Mouse (Mus musculus) CH12.LX (cell line): Measurements from ENCODE around the gene St7l. TPM values are rescaled to one million over a fixed set of nuclear protein-coding genes. Genes with fewer than 3 reads are reported as not detected.

Experiments
- DNase-seq: peaks from one replicate; pipeline ENCODE4 v3.0.0-alpha.2; 2013; ENCODE audit errors: extremely low read depth
- H3K27ac ChIP-seq: 2 replicates; pipeline ENCODE4 v1.5.1; 2012; ENCODE audit warnings: low read depth, mild to moderate bottlenecking, control low read depth, moderate library complexity; ENCODE audit not compliant: insufficient read depth
- H3K27me3 ChIP-seq: replicated peaks from 2 replicates; pipeline ENCODE3; 2012; ENCODE audit warnings: inconsistent platforms
- H3K36me3 ChIP-seq, 2 experiments: replicated peaks in 1 of 2; 2 replicates each; pipeline versions ENCODE3 to v1.6.1; 2012; ENCODE audit warnings: inconsistent platforms in 1 of 2, low read length in 1 of 2, mild to moderate bottlenecking in 1 of 2, mixed read lengths in 1 of 2, moderate library complexity in 1 of 2; ENCODE audit not compliant: control insufficient read depth in 1 of 2, insufficient read depth in 1 of 2
- H3K4me1 ChIP-seq, 2 experiments: 2 replicates each; pipeline ENCODE4 v1.6.1; 2012; ENCODE audit warnings: inconsistent platforms in 1 of 2, moderate library complexity in 1 of 2; ENCODE audit not compliant: insufficient read depth in 2 of 2, control insufficient read depth in 1 of 2
- H3K4me2 ChIP-seq: 2 replicates; pipeline ENCODE4 v1.6.1; 2012; ENCODE audit warnings: low read depth, mild to moderate bottlenecking, control low read depth; ENCODE audit not compliant: poor library complexity, insufficient read depth, severe bottlenecking
- H3K4me3 ChIP-seq, 3 experiments: fragments of 150-350 bp in 1 of 3; sonication (generic) in 1 of 3; replicated peaks in 1 of 3; 2 replicates each; pipeline versions ENCODE3 to v1.5.1; 2011 to 2012; ENCODE audit warnings: low read depth in 2 of 3, low read length in 2 of 3, mild to moderate bottlenecking in 2 of 3, moderate library complexity in 2 of 3, control low read depth in 1 of 3, improper control_type of control experiment in 1 of 3, inconsistent platforms in 1 of 3, mixed read lengths in 1 of 3; ENCODE audit not compliant: poor library complexity in 1 of 3
- H3K79me2 ChIP-seq: replicated peaks from 2 replicates; pipeline ENCODE4 v1.6.1; 2012; ENCODE audit warnings: mild to moderate bottlenecking, moderate library complexity; ENCODE audit not compliant: control insufficient read depth, poor library complexity, insufficient read depth, severe bottlenecking; ENCODE audit errors: extremely low read depth
- H3K9ac ChIP-seq: 2 replicates; pipeline ENCODE4 v1.6.1; 2012; ENCODE audit warnings: low read depth, mild to moderate bottlenecking, control low read depth, moderate library complexity; ENCODE audit not compliant: insufficient read depth
- H3K9me3 ChIP-seq: replicated peaks from 2 replicates; pipeline ENCODE3; 2012; ENCODE audit warnings: low read length, inconsistent platforms, mixed read lengths
- BHLHE40 ChIP-seq: IDR thresholded peaks from 2 replicates; pipeline ENCODE4 v1.6.1; 2011; ENCODE audit warnings: mild to moderate bottlenecking, low read depth, low read length, improper control_type of control experiment
- CHD1 ChIP-seq: IDR thresholded peaks from 2 replicates; pipeline ENCODE4 v1.6.1; 2012; ENCODE audit warnings: low read depth, low read length, improper control_type of control experiment, inconsistent platforms
- CHD2 ChIP-seq: IDR thresholded peaks from 2 replicates; pipeline ENCODE4 v1.6.1; 2011; ENCODE audit warnings: low read length, improper control_type of control experiment
- CTCF ChIP-seq, 2 experiments: IDR thresholded peaks in 1 of 2; conservative IDR thresholded peaks in 1 of 2; 2 replicates each; pipeline ENCODE4 v1.5.1; 2011 to 2012; ENCODE audit warnings: low read depth in 2 of 2, low read length in 2 of 2, improper control_type of control experiment in 1 of 2, inconsistent platforms in 1 of 2, mild to moderate bottlenecking in 1 of 2, moderate library complexity in 1 of 2
- E2F4 ChIP-seq: IDR thresholded peaks from 2 replicates; pipeline ENCODE4 v1.6.1; 2011; ENCODE audit warnings: low read depth, low read length, improper control_type of control experiment; ENCODE audit not compliant: insufficient replicate concordance
- EP300 ChIP-seq: IDR thresholded peaks from 2 replicates; pipeline ENCODE4 v1.6.1; 2011; ENCODE audit warnings: low read length, improper control_type of control experiment
- ETS1 ChIP-seq: conservative IDR thresholded peaks from 2 replicates; pipeline ENCODE4 v1.6.1; 2012; ENCODE audit warnings: low read depth, mild to moderate bottlenecking, inconsistent platforms, low read length, improper control_type of control experiment, moderate library complexity
- GABPA ChIP-seq: IDR thresholded peaks from 2 replicates; pipeline ENCODE4 v1.6.1; 2012; ENCODE audit warnings: low read depth, low read length, improper control_type of control experiment, inconsistent platforms; ENCODE audit not compliant: insufficient replicate concordance
- JUND ChIP-seq: conservative IDR thresholded peaks from 2 replicates; pipeline ENCODE4 v1.6.1; 2011; ENCODE audit warnings: low read depth, low read length, improper control_type of control experiment
- KAT2A ChIP-seq: IDR thresholded peaks from 2 replicates; pipeline ENCODE4 v1.6.1; 2012; ENCODE audit warnings: low read length, improper control_type of control experiment, inconsistent platforms; ENCODE audit not compliant: insufficient replicate concordance
- MAZ ChIP-seq: IDR thresholded peaks from 2 replicates; pipeline ENCODE4 v1.6.1; 2012; ENCODE audit warnings: low read depth, mild to moderate bottlenecking, inconsistent platforms, low read length, improper control_type of control experiment, moderate library complexity
- MEF2A ChIP-seq: IDR thresholded peaks from 2 replicates; pipeline ENCODE4 v1.6.1; 2014; ENCODE audit warnings: low read depth, mild to moderate bottlenecking, inconsistent platforms, low read length, improper control_type of control experiment, borderline replicate concordance
- MXI1 ChIP-seq: IDR thresholded peaks from 2 replicates; pipeline ENCODE4 v1.6.1; 2011; ENCODE audit warnings: mild to moderate bottlenecking, low read depth, low read length, improper control_type of control experiment
- MYC ChIP-seq: IDR thresholded peaks from 2 replicates; pipeline ENCODE4 v1.6.1; 2011; ENCODE audit warnings: low read depth, mild to moderate bottlenecking, improper control_type of control experiment, low read length
- NRF1 ChIP-seq: IDR thresholded peaks from 2 replicates; pipeline ENCODE4 v1.6.1; 2014; ENCODE audit warnings: low read depth, mild to moderate bottlenecking, inconsistent platforms, low read length, improper control_type of control experiment, moderate library complexity
- PAX5 ChIP-seq: IDR thresholded peaks from 2 replicates; pipeline ENCODE4 v1.6.1; 2012; ENCODE audit warnings: low read length, inconsistent platforms, mixed read lengths
- RAD21 ChIP-seq: IDR thresholded peaks from 2 replicates; pipeline ENCODE4 v1.6.1; 2011; ENCODE audit warnings: low read depth, mild to moderate bottlenecking, low read length, improper control_type of control experiment, moderate library complexity
- RCOR1 ChIP-seq: conservative IDR thresholded peaks from 2 replicates; pipeline ENCODE4 v1.6.1; 2012; ENCODE audit warnings: low read depth, mild to moderate bottlenecking, inconsistent platforms, low read length, improper control_type of control experiment
- SIN3A ChIP-seq: IDR thresholded peaks from 2 replicates; pipeline ENCODE4 v1.6.1; 2012; ENCODE audit warnings: low read length, improper control_type of control experiment, inconsistent platforms
- SMC3 ChIP-seq: IDR thresholded peaks from 2 replicates; pipeline ENCODE4 v1.6.1; 2011; ENCODE audit warnings: low read depth, low read length, improper control_type of control experiment
- TBP ChIP-seq: conservative IDR thresholded peaks from 2 replicates; pipeline ENCODE4 v1.6.1; 2011; ENCODE audit warnings: low read depth, low read length, improper control_type of control experiment
- TCF12 ChIP-seq: IDR thresholded peaks from 2 replicates; pipeline ENCODE4 v1.6.1; 2014; ENCODE audit warnings: low read depth, mild to moderate bottlenecking, inconsistent platforms, low read length, improper control_type of control experiment
- USF1 ChIP-seq: IDR thresholded peaks from 2 replicates; pipeline ENCODE4 v1.6.1; 2014; ENCODE audit warnings: low read depth, mild to moderate bottlenecking, inconsistent platforms, low read length, improper control_type of control experiment
- ZC3H11A ChIP-seq: IDR thresholded peaks from 2 replicates; pipeline ENCODE4 v1.6.1; 2012; ENCODE audit warnings: low read depth, mild to moderate bottlenecking, inconsistent platforms, low read length, improper control_type of control experiment
- dilution Hi-C: fragments of 300-500 bp; cut with MboI; formaldehyde crosslinking; loops from 2 replicates; pipeline ENCODE4 v1.14.3; 2020; ENCODE audit warnings: low sequenced_read_pairs; ENCODE audit not compliant: extremely low pct_unique_long_range_greater_than_20kb, extremely low pct_ligation_motif_present
- in situ Hi-C: fragments of 300-500 bp; cut with MboI; formaldehyde crosslinking; loops from 3 replicates; pipeline ENCODE4 v1.14.3; 2019; ENCODE audit warnings: low sequenced_read_pairs, low pct_ligation_motif_present, low pct_unique_long_range_greater_than_20kb, mixed read lengths
- polyA plus RNA-seq: library from polyadenylated mRNA; unstranded; fragments of >175 nt; gene quantifications from 2 replicates; pipeline ENCODE4 v1.2.1, GENCODE M21; 2012; ENCODE audit warnings: low read depth; ENCODE audit not compliant: insufficient read length
- total RNA-seq, 2 experiments: library from RNA; depleted of rRNA; stranded (reverse); fragments of 300-350 nt in 1 of 2; fragments of >200 nt in 1 of 2; gene quantifications; 2 replicates each; pipeline ENCODE4 v1.2.3; 2012 to 2014

The St7l gene
- total and polyA plus RNA-seq, 3 experiments = 8.1 to 14.1 (median 10.4) TPM

DNA sequence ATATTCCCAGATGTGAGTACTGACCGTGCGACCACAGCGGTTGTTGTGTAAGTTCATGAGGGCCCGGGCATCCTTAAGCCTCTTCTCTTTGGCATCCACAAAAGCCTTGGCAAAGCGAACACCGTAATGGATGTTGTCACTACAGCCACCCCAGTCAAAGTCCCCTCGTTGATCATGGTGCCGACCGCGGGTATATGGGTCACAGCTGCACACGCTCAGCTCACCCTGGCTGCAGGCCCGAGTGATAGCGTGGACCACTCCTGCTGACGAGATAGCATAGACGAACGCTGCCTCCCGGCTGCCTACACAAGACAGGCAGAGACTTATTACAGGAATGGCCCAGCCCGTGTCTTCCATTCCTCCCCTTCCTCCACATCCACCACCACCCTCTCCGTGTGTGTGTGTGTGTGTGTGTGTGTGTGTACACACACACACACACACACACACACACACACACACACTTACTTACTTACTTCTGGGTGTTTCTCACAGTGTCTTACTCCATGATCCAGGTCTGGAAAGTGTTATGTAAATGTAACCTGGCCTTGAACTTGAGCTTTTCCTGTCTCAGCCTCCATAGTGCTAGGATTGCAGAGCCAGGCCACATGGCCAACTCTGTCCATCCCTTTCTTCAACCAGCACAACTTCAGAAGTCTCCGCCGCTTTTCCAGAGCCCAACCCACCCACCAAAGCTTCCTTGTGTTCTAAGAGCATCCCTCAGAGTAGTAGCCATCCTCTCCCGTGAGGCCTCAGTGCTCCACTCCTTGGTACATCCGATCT, 89.3 kb downstream of the St7l start:
- no peak overlapping the region for H3K9ac ChIP-seq
- no peak overlapping the region for H3K27ac ChIP-seq
- H3K27me3 ChIP-seq = no peaks in the 10 kb centered on the region
- TF ChIP-seq KAT2A (no peak), GABPA (no peak), MYC (no peak), USF1 (no peak), ZC3H11A (no peak), CHD2 (no peak), TCF12 (no peak)
- no peak for DNase-seq
- H3K9me3 ChIP-seq = no peaks in the 10 kb centered on the region
- H3K4me1 ChIP-seq = peaks cover 0 to 6% of the 10 kb centered on the region in 2 experiments; a peak in 2 of 4 replicates
- in situ Hi-C loops (loop anchor here (5.0 kb wide), 1 partner anchor 81 kb away; no protein-coding TSS in a partner anchor), dilution Hi-C loops (no loop called here)
- no peak overlapping the region for H3K4me3 ChIP-seq
- H3K79me2 ChIP-seq = no peaks in the 10 kb centered on the region
- H3K36me3 ChIP-seq = peaks cover 8 to 19% of the 10 kb centered on the region in 2 experiments
- H3K4me2 ChIP-seq = no peak overlapping the region

DNA sequence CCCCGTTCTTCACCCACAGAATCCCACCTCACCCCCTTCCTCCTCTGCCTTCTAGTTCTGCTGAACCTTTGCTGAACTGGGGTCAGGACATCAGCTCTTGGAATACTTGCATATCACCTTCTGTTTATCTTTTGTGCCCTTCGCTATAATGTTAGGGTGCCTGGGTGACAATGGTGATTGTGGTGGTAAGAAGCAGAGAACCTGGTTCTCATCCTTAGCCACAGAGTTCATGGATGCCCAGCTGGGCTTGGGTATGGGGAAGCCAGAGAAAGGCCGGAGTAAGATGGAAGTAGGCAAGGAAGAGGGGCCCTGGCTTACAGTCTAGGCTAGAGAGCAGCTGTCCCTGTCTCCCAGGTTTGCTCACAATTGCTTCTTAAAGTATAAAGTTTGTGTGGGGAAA, 90.3 kb downstream of the St7l start:
- dilution Hi-C loops = no loop called here
- H3K9ac ChIP-seq = no peak overlapping the region
- in situ Hi-C loops = loop anchor here (5.0 kb wide), 1 partner anchor 82 kb away; no protein-coding TSS in a partner anchor
- peaks cover 0 to 6% of the 10 kb centered on the region in 2 experiments; a peak in 2 of 4 replicates for H3K4me1 ChIP-seq
- H3K79me2 ChIP-seq = no peaks in the 10 kb centered on the region
- no peak overlapping the region for H3K4me2 ChIP-seq
- H3K27me3 ChIP-seq = no peaks in the 10 kb centered on the region
- TF ChIP-seq BHLHE40 (no peak), ZC3H11A (no peak), SMC3 (no peak), EP300 (no peak), ETS1 (no peak), MXI1 (no peak), MEF2A (no peak), PAX5 (no peak), RAD21 (no peak), CTCF (conservative IDR thresholded peaks at IDR 0.05 in 1 of 2, IDR thresholded peaks at IDR 0.05 in 1 of 2; ENCODE audit: low read depth in 2 of 2, low read length in 2 of 2) (no peak), GABPA (no peak), JUND (no peak), RCOR1 (no peak), E2F4 (no peak), TBP (no peak), SIN3A (no peak), NRF1 (no peak), CHD1 (no peak), MAZ (no peak)
- no peak for DNase-seq
- H3K9me3 ChIP-seq = no peaks in the 10 kb centered on the region
- no peak overlapping the region for H3K27ac ChIP-seq
- peaks cover 8 to 19% of the 10 kb centered on the region in 2 experiments for H3K36me3 ChIP-seq
- no peak overlapping the region for H3K4me3 ChIP-seq
